Mouse (Mus musculus) heart, embryonic 13.5 days (tissue): ENCODE measurements around the gene Pik3r5. TPM values are rescaled to one million over a fixed set of nuclear protein-coding genes. Genes with fewer than 3 reads are reported as not detected.

Experiments used
- polyA plus RNA-seq: library from polyadenylated mRNA; unstranded; fragments of >200 nt; fragmentation: Nextera tagmentation; extraction: Ambion mirVana; gene quantifications from 2 replicates; pipeline ENCODE4 v1.2.1, GENCODE M21; 2015

The Pik3r5 gene
- polyA plus RNA-seq, 1 experiment from 2014 or later: 0.39 TPM

Other genes starting within 250 kb of the Pik3r5 start
- gene Ntn1, start 31.3 kb upstream of the Pik3r5 start, polyA plus RNA-seq: 19.2 and 19.3 TPM in 2 replicates
- gene Pik3r6, start 70.9 kb downstream of the Pik3r5 start, polyA plus RNA-seq: 3.7 and 4.3 TPM in 2 replicates
- not detected in 2 replicates for gene Mfsd6l, start 124.1 kb downstream of the Pik3r5 start, polyA plus RNA-seq
- 1.6 and 1.7 TPM in 2 replicates for gene Ccdc42, start 154.9 kb downstream of the Pik3r5 start, polyA plus RNA-seq